Mouse (Mus musculus) liver (tissue): ENCODE measurements around the gene Lin7c.
A peak's percentile ranks its signal among the peaks of the same experiment; 100 is the strongest.
"Not testable (repeated sequence)": the region's sequence is repeated elsewhere in the genome, so short reads cannot be mapped to it uniquely, and the experiment has no call there.

ENCODE experiments used
- DNase-seq: peaks from one replicate; pipeline ENCODE4 v3.0.0-alpha.2; 2020; ENCODE audit warnings: mixed read lengths

The Lin7c gene

DNA sequence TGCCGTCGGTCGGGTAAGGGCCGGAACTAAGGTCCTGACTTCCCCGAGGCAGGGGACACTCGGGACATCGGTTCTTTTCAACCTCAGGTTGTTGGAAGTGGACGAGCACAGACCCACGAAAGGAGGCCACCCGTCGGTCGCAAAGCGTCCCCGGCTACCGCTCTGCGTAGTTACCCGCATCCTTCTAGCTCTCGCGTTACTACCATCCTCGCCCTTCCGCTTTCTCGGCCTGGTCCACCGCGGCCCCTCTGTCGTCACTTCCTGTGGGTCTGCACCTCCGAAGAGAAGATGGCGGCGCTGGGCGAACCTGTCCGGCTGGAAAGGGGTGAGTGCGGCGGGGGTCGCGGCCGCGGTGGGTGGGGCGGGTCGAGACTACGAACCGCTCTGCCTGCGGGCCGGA lies at the start of gene Lin7c:
TSS of gene Lin7c (plus strand) at position 257 of the 400 bp plus-strand sequence.
- peak; percentile 94 for DNase-seq

DNA sequence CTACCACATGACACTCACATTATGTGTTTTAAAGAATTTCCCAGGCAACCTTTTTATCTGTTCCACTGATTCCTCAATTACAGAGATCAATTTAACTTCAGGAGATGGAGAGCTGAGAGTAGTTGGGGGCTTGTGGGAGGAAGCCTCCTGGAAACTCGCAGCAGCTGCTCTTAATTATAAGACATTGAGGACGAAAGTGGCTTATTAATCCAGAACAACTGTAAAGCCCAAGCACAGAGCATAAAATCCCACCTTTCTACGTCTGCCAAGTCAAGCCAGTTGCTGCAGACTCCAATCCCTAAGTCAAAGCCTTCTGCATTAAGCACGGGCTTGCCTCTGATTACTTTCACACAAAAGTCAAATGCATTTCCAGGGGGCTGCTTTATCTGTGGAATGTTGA lies 44.3 kb upstream of the Lin7c start:
- no peak for DNase-seq

DNA sequence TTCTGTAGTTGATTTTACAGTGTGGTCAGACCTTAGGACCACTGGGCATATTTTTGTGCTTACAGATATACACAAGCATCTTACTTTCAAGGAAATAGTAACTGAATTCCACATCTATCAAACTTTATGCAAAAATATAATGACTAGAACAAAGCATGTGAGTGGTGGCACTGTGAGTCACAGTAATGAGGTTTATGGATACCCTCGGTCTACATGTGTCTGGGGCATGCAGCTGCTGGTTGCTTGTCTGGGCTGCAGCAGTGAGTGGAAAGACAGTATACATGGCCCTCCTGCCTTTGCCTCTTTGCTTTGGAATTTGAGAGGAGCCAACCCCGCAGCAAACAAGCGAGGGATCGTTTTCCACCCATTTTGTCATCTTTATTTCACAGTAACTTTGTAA lies 42.3 kb upstream of the Lin7c start:
- DNase-seq: no peak

DNA sequence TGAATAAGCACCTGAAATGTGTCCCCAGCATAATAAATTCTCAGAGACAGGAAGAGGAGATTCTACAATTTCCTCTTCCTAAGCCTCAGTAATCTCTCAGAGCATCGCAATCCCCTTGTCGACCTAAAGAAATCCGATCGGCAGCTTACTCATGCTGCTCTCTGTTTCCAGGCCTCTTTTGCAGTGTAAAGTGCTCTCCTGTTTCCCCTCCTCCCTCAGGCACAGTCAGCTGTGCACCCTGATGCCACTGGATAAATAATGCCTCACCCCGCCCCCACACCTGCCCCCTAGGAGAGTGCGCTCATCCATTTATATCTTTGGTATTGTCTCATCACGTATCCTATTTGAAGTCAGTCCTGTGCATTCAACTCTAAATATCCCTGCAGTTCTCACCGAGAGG lies 41.9 kb upstream of the Lin7c start:
- DNase-seq: no peak

DNA sequence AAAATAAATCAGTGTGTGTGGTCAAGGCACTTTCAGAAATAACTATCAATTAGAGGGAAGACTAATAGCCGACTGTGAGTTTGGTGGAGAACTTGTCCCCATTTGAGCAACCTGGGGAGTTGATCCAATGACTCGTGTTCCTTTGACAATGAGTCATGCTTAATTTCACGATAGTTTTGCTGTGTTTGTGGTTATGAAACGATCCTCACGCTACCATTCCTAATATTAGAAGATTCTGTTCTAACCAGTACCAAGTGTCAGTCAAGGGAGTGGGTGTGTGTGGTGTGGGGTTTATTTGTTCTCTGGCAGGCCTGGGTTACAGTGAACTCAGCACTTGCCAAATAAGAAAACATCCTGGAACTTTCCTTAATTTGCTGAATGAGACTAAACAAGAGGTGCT lies 35.1 kb upstream of the Lin7c start:
- DNase-seq: no peak

DNA sequence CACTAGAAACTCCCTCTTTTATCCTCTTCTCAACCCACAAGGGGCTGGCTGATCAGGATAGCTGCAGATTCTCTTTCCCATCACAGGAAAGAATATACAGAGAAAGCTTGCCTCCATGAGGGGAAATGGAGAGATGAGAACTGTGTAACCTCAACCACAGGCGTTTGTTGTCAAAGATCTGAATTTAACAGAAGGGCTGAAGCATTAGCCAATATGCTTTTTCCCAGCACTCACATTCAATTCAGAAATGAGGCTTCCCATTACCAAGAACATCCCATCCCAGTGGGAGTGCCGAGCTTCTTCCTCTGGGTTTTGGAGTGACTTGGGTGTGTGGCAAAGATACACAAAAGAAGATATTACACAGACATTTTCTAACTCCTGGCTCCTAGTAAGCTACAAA lies 31.0 kb upstream of the Lin7c start:
- no peak for DNase-seq

DNA sequence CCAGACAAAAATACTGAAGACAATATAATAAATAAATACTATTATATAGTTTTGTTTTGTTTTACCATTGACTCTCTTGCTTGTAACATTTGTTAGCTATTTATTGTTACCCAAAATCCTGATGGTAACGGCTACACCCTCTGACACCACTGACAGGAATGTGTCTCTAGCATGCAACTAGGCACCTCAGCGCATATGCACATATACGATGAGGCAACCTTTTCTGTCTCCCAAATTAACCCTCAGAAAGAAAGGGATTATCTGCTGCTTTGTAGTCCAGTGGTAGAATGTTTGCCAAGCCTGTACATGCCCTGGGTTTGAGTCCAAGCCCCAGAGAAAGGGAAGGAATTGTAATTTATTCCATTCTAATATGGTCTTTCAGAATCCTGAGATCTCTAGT lies 29.8 kb upstream of the Lin7c start:
- DNase-seq: no peak

DNA sequence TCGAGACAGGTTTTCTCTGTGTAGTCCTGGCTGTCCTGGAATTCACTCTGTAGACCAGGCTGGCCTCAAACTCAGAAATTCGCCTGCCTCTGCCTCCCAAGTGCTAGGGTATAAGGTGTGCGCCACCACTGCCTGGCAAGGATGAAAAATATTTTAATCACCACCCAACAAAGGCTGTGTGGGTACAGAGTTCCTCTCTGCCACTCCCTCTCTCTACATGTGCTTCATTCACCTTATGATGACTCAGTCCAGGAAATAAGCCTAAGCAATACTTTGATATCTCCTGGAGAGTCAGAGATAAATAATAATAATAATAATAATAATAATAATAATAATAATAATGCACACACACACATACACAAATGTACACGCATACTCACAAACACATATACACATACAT lies 11.2 kb upstream of the Lin7c start:
- DNase-seq: not testable (repeated sequence)

DNA sequence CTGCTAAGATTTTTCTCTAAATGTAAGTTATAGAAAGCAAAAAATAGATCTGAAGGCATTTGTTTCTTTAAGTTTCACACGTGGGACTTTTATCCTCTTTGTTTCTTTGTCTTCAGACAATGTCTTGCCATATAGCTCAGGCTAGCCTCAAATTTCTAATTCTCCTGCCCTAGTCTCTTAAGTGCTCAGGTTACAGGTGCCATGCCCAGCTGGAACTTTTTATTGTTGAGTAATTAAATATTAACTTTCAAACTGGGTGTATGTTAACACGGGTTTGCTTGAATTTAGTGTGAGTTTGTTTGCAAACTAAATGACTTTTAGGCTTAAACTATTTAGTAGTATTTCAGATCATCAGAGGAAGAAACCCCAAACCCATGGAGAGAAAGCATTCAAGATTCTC lies 9.5 kb upstream of the Lin7c start:
- DNase-seq: no peak

DNA sequence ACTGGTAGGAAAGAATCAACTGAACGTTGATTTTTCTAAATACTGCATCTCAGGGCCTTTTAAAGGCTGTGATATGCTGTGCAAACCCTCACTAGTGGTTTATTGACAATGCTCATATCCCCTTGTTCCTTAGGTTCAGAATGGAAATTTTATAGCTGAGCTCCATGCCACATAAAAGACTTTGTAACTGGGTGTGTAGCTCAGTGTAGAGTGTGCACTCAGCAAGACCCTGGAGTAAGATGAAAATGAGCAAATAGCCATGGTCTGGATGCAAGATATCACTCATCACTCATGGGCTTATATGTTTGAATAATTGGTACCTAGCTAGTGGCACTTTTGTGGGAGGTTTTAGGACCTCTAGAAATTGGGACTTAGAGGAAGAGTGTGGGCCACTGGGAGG lies 9.0 kb upstream of the Lin7c start:
- DNase-seq: no peak

DNA sequence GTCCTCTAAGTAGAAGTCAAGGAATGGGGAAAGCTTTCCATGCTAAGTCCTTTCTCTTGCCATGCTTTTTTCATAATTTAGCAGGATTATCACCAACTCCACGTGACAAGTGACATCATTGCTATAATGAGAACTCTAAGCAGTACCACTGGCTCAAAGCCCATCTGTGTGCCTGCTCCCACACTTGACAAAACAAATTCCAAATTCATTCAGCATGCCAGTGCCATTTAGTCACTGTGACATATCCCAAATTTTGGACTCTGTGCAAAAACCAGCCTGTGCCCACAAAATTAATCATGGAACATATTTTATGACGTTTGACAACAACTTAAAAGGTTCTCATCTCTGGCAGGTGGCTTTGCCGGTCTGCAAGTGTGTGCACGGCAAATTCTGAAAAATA lies 6.5 kb upstream of the Lin7c start:
- no peak for DNase-seq

DNA sequence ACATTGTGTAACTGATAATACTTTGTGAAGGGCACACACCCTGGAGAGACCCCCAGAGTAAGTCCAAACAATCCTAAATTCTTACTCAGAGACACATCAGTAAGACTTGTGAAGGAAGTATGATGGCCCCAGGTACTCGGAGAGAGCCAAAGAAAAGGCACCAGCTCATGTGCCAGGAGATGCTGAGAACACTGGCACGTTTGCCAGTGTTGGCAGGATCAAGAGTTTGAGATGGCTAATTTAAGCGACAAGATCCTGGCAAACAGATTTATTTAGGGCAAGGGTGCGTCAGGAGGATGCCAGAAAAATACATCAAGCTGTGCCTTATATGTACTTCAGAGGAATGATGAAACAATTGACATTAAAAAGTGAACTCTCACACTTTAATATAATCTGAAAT lies 6.1 kb upstream of the Lin7c start:
- DNase-seq: no peak

DNA sequence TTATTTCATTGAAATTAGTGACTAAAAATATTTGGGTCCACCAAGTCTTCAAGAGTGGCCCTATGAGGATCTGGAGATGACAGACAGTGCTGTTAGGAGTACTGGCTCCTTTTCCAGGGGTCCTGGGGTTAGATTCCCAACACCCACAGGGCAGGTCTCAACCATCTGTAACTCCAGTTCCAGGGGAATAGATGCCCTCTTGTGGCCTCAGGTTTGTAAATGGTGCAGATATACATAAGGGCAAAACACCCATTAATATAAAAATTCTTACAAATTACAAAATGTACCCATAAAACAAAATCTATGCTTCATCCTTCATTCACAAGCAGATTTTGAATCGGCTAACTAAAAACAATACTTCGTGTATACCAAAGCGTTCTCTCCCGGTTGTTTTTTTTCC lies 585 bp upstream of the Lin7c start:
- DNase-seq: no peak

DNA sequence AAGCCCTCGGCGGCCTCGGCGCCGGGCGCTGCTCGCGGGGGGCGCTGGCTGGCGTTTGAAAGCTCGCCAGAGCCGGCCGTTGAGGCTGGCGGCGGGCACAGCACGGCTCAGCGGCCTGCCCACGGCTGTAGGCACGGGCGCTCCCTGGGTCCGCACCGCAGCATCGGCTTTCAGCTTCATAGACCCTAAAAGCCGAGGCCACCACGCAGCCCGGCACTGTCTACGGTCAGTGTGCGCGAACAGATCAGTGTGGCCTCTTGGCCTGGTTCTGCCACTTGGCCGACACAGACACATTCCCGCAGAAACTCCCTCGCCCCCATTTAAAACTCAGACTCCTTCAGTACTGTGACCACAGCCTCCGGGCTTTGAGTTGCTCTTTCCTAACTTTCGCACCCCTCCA lies 378 bp downstream of the Lin7c start:
- no peak for DNase-seq

DNA sequence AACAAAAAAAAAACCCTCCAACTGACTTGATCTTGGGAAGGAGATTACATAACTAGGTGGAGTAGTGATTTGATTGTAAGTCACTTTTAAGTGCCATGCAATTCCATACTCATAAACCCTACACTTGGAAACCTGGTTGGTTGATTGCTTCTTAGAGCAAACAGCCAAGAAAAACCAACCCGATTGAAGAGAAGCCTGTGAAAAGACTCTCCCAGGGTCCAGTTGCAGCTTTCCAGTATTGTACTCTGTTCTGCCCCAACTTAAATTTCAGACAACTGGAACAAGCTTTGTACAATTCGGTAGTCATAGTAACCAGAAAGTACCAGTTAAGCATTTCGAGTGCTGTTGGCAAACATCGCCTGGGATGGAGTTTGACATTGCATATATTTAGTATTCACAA lies 818 bp downstream of the Lin7c start:
- DNase-seq: no peak

DNA sequence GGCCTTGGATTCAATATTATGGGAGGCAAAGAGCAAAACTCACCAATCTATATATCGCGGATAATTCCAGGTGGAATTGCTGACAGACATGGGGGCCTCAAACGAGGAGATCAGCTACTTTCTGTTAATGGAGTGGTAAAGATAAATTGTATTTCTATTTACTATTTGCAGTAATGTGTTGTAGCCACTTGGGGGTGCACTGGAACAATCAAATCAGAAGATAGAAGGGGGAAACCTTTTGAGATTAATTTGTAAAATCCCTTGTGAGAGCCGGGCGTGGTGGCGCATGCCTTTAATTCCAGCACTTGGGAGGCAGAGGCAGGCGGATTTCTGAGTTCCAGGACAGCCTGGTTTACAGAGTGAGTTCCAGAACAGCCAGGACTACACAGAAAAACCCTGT lies 5.7 kb downstream of the Lin7c start:
- no peak for DNase-seq

DNA sequence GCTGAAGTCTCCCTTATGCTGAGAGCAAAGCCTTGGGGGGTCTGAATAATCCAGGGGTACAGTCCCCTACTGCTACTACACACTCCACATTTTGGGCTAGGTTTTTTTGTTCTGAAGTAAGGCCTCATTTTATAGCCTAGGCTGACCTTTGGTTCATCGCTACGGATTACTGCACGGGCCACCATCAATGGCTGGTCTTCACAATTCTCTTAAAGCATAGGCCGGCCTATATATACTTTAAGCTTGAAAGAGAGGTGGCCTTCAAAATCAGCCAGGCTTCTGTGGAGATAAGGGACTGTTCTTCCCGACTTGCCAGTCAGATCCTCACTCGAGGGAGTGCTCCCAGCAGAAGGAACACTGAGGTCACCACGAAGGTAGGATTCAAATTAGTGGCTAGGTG lies 12.2 kb downstream of the Lin7c start:
- no peak for DNase-seq

DNA sequence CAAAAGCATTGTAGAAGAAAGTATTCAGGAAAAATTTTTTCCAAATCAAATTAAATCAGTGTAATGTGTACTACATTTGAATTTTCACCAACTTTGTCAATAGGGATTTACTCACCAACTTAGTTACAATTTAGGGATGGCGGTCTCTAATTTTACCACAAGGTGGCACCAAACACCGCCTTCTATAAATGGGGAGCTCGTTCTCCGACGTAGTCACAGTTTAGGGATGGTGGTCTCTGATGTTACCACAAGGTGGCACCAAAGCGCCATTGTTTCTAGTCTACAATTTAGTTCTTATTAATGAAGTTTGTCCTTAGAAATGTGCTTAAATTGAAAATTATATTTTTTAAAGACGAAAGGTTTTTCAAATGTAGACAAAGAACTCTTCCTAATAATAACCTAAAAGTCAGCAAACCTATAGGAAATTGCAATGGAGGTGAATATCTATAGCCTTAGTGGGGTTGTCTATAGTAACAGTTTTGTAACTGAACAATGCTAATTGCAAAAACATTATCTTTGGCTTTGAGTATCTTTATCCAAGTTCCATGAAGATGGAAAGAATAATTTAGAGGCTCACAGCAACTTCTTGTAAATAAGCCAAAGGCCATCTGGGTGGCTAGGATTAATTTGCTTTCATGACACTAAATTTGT lies 13.6 kb downstream of the Lin7c start:
- peak; percentile 86 for DNase-seq

DNA sequence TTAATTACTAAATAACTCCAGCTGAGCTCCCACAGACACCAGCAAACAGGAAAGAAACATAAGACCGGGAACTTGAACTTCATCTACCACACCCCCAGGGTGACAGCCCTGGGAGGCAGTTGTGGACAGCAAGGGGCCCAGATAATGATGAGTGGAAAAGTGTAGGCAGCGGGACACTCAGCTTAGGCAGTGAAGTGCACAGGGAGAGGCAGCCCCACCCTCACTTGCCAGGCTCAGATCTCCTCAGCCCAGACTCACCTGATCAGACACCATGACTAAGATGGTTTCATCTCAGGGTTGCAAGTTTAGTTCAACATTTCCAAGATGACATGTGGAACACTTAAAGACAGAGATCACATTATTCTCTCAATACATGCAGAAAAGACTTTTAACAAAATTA lies 18.5 kb downstream of the Lin7c start:
- DNase-seq: peak; percentile 35

DNA sequence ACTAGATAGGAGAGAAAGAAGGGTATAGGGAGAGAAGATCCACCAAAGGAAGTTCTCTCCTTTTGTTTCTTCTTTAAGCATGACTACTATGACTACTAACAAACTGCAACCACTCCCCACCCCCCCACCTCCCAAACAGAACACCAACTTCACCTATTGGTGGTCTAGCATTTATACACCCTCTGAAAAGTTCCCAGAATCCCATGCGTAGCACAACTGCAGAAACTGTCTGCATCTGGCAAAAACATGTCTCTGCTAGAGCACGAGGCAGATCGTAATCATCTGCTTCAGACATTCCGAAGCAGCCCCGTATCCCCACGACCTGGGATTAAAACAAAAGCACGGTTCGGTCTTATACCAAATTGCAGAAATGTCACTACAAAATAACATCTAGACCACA lies 21.6 kb downstream of the Lin7c start:
- DNase-seq: no peak

DNA sequence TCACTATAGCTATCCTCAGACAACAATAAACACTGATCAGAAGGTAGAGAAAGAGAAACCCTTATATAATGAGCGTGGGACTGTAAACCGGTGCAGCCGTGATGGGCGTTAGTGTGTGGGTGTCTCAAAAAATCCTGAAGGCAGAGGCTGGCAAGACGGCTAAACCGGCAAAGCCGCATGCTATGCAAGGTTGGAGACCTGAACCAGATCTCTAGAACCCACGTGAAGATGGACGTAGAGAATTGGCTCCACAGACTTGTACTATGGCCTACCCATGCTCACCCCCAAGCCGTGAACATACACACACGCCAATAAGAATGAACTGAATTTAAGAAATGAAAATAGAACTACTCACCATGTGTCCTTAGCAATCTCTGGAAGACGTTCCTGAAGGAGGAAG lies 22.1 kb downstream of the Lin7c start:
- no peak for DNase-seq

DNA sequence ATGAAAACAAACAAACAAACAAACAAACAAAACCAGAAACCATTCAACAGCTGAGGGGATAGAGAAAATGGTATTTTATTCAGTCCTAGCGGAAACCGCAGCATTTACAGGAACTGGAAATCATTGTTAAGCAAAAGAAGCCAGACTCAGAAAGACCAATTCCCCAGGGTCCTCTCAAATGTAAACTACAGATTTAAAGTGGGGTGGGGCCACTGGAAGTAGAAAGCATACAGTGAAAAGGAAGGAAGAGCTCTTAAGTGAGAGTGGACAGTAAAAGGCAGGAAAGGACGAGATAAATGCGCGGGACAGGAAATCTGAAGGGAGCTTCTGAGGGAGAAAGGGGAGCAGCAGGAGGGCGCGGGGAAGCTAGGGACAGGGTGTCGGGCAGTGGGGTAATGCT lies 22.6 kb downstream of the Lin7c start:
- no peak for DNase-seq

DNA sequence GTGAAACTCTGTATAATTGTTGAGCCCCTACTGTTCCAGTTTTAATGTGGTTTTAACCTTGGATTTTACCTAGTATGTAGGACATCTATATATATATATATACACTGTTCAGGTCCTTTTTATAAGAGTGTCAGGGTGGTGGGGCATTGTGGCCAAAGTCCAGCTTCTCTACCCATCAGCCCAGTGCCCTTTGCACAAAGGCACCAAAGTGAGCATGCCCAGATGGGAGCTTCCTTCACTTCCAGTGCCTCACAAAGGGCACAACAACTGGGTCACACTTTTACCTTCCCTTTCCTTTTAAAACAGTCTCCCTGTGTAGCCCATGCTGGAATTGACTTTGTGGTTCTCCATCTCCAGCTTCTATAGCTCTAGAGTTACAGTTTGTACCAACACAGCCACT lies 23.9 kb downstream of the Lin7c start:
- no peak for DNase-seq

DNA sequence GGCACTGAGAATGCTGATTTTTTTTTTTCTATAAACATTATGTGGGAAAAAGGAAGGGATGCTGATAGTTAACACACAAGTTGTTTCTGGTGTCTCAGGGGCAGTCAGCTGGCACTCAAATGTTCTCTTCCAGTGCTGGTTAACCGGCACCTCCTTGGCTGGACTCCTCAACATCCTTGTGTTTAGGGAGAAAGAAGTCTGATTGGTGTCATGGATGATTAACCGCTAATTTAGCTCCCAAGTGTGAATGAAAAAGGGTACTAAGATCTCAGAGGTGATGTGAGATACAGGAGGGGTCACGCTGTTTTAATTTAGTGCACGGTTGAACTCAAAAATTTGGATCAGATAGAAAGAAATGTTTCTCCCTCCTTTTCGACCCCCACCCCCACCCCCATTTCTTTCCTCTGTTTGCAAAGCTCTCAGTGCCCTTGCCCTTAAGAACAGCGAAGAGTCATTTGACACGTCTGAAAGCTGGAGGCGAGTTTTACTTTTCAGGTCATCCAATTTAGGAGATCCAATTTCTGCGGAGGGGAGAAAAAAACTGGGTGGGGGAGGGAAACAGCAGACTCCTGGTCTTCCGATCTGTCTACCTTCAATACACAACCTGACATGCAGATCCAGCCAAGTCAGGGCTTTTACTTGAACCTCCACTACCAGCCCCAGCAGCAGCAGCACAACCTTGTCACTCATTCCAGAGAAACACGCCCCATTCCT lies 26.3 kb downstream of the Lin7c start:
- DNase-seq: no peak
